Mouse (Mus musculus) intestine, embryonic 15.5 days (tissue): ENCODE results near the gene 2210016F16Rik. TPM values are rescaled to one million over a fixed set of nuclear protein-coding genes. Genes with fewer than 3 reads are reported as not detected.
"Not testable (repeated sequence)": the region's sequence is repeated elsewhere in the genome, so short reads cannot be mapped to it uniquely, and the experiment has no call there.

ENCODE experiments used
- ATAC-seq: fragments of 200-750 bp; cut with Nextera tagmentation; 2 replicates; pipeline ENCODE4 v1.8.0; 2017; ENCODE audit warnings: moderate TSS enrichment, moderate library complexity
- H3K27ac ChIP-seq: fragments of 300-500 bp; sonication (generic); 2 replicates; pipeline ENCODE4 v1.5.1; 2015; ENCODE audit warnings: mild to moderate bottlenecking, inconsistent platforms
- H3K27me3 ChIP-seq: fragments of 300-500 bp; sonication (generic); replicated peaks from 2 replicates; pipeline ENCODE4 v1.6.1; 2015; ENCODE audit warnings: inconsistent platforms
- H3K36me3 ChIP-seq: fragments of 300-500 bp; sonication (generic); 2 replicates; pipeline ENCODE4 v1.6.1; 2015; ENCODE audit warnings: inconsistent platforms
- H3K4me1 ChIP-seq: fragments of 300-500 bp; sonication (generic); replicated peaks from 2 replicates; pipeline ENCODE4 v1.6.1; 2015; ENCODE audit warnings: inconsistent platforms
- H3K4me2 ChIP-seq: fragments of 300-500 bp; sonication (generic); replicated peaks from 2 replicates; pipeline ENCODE4 v1.6.1; 2015; ENCODE audit warnings: mild to moderate bottlenecking, inconsistent platforms
- H3K4me3 ChIP-seq: fragments of 300-500 bp; sonication (generic); replicated peaks from 2 replicates; pipeline ENCODE4 v1.5.1; 2015; ENCODE audit warnings: inconsistent platforms
- H3K9ac ChIP-seq: fragments of 300-500 bp; sonication (generic); 2 replicates; pipeline ENCODE4 v1.6.1; 2015; ENCODE audit warnings: inconsistent platforms
- H3K9me3 ChIP-seq: fragments of 300-500 bp; sonication (generic); 2 replicates; pipeline ENCODE4 v1.6.1; 2016; ENCODE audit warnings: inconsistent platforms
- WGBS: fragments of 180-500 bp; shearing (Covaris S2); methylation state at CpG from one replicate; pipeline ENCODE4 v1.1.7; 2015; 5-methylcytosine and 5-hydroxymethylcytosine counted together
- polyA plus RNA-seq: library from polyadenylated mRNA; unstranded; fragments of >200 nt; fragmentation: Nextera tagmentation; extraction: Ambion mirVana; gene quantifications from 2 replicates; pipeline ENCODE4 v1.2.1, GENCODE M21; 2015

The 2210016F16Rik gene
- polyA plus RNA-seq, 1 experiment from 2014 or later = 42.1 TPM

GRCm38 (mm10) chr13:58367641-58368040 lies 17.4 kb downstream of the 2210016F16Rik start:
- H3K27ac ChIP-seq = no peak overlapping the region
- no peaks in the 10 kb centered on the region for H3K4me1 ChIP-seq
- no peak overlapping the region for H3K4me2 ChIP-seq
- H3K4me3 ChIP-seq = no peak overlapping the region
- H3K9me3 ChIP-seq = no peaks in the 10 kb centered on the region
- no peak for ATAC-seq
- 62% methylated on average over 1 of the region's 1 CpGs for WGBS
- no peaks in the 10 kb centered on the region for H3K27me3 ChIP-seq
- no peaks in the 10 kb centered on the region for H3K36me3 ChIP-seq
- no peak overlapping the region for H3K9ac ChIP-seq

GRCm38 (mm10) chr13:58366373-58366772 lies 18.7 kb downstream of the 2210016F16Rik start:
- H3K4me2 ChIP-seq = no peak overlapping the region
- H3K27ac ChIP-seq = no peak overlapping the region
- no peaks in the 10 kb centered on the region for H3K27me3 ChIP-seq
- no peak overlapping the region for H3K4me3 ChIP-seq
- ATAC-seq = no peak
- WGBS = 80% methylated on average over 3 of the region's 3 CpGs
- H3K4me1 ChIP-seq = no peaks in the 10 kb centered on the region
- H3K36me3 ChIP-seq = no peaks in the 10 kb centered on the region
- no peaks in the 10 kb centered on the region for H3K9me3 ChIP-seq
- H3K9ac ChIP-seq = no peak overlapping the region

DNA sequence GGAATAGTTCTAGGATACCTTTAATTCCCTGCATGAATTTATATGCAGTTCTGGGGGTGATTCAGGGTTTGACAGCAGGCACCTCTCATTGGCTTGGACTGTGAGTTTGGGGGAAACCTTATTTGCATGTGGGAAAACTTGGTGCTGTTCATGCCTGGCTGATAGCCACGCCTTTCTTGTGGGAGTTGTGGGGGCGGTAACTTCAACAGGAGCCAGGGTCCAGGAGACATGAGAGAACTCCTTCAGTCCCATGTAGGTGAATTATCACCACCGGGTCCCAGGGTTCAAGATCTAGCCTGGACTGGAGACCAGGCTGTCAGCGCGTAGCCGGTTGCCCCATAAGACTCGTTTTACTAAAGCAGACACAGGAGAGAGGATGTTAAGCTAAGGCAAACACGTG lies 19.8 kb downstream of the 2210016F16Rik start:
- H3K4me3 ChIP-seq, H3K27me3 ChIP-seq, H3K9me3 ChIP-seq, H3K4me2 ChIP-seq, H3K36me3 ChIP-seq, ATAC-seq, H3K4me1 ChIP-seq, H3K9ac ChIP-seq: not testable (repeated sequence)
- peak overlapping the region; percentile 40; the same call in 1 of the 2 replicates for H3K27ac ChIP-seq
- 81% methylated on average over 8 of the region's 8 CpGs for WGBS

GRCm38 (mm10) chr13:58364353-58365175 lies 20.5 kb downstream of the 2210016F16Rik start:
- Histone ChIP-seq H3K9ac (no peak overlapping the region), H3K27ac (peak overlapping the region; percentile 40; the same call in 1 of the 2 replicates), H3K9me3 (no peaks in the 10 kb centered on the region), H3K4me2 (no peak overlapping the region), H3K4me3 (no peak overlapping the region), H3K4me1 (no peaks in the 10 kb centered on the region), H3K36me3 (no peaks in the 10 kb centered on the region), H3K27me3 (no peaks in the 10 kb centered on the region)
- WGBS = 61% methylated on average over 8 of the region's 8 CpGs
- peak; percentile 82 for ATAC-seq

DNA sequence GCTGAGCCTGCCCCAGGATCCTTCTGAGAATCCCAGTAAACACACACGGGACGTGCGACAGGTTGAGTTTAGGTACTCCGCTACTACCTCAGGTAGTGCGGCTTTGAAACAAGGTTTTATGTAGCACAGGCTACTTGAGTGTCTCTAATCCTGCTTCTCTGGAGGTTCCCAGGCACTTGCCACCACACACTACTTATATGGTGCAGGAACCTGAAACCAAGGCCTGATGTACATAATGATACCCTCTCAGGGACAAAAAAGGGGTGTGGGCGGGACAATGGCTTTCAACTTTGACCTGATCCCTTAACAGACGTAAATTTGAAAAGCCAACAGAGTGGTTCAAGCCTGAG lies 25.7 kb downstream of the 2210016F16Rik start:
- H3K4me1 ChIP-seq = no peaks in the 10 kb centered on the region
- 4% methylated on average over 7 of the region's 7 CpGs for WGBS
- H3K4me2 ChIP-seq = peak overlapping the region; percentile 99
- ATAC-seq = no peak
- H3K9me3 ChIP-seq = no peaks in the 10 kb centered on the region
- peak overlapping the region; percentile 74 for H3K4me3 ChIP-seq
- no peak overlapping the region; the same call in 1 of the 2 replicates for H3K9ac ChIP-seq
- H3K36me3 ChIP-seq = no peaks in the 10 kb centered on the region
- peak overlapping the region; percentile 75 for H3K27ac ChIP-seq
- H3K27me3 ChIP-seq = no peaks in the 10 kb centered on the region

DNA sequence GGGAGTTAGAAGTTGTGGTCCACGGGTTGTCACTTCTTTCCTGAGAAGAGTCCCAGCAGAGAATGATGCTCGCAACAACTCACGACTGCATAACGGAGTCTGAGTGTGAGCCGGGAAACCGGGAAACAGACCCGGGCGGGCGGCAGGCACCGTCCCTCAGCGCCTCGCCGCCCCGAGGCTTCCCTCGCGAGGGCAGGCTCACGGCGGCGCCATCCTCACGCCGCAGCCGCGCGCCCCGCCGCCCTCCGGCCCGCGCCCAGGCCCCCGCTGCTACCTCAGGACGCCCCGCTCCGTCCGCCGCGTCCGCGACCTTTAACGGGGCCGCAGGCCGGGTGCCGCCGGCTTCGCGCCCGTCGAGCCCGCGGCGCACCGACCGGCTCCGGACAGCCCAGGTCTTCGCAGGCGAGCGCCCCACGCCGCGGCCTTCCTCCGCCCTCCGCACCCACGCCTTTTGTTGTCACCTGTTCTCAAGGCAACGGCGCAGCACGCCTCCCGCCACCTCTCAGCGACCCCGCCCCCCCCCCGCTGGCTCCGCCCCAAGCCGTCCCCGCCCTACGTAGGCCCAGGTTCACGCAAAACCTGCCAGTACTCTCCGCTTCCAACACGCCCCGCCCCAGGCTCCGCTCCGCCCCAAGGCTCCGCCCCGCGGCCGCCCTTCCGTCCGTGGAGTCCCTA lies 26.3 kb downstream of the 2210016F16Rik start, which contains the start of gene Kif27:
TSS of gene Kif27 (minus strand) at position 494 of the 675 bp plus-strand sequence.
- Histone ChIP-seq H3K4me1 (no peaks in the 10 kb centered on the region), H3K27me3 (no peaks in the 10 kb centered on the region), H3K4me2 (peak within 1 kb of the TSS; percentile 99), H3K36me3 (no peaks in the 10 kb centered on the region), H3K9ac (peak within 1 kb of the TSS; percentile 67), H3K27ac (peak within 1 kb of the TSS; percentile 75), H3K4me3 (peak within 1 kb of the TSS; percentile 74), H3K9me3 (no peaks in the 10 kb centered on the region)
- ATAC-seq = peak; percentile 99
- under 1% methylated on average over 85 of the region's 85 CpGs for WGBS

DNA sequence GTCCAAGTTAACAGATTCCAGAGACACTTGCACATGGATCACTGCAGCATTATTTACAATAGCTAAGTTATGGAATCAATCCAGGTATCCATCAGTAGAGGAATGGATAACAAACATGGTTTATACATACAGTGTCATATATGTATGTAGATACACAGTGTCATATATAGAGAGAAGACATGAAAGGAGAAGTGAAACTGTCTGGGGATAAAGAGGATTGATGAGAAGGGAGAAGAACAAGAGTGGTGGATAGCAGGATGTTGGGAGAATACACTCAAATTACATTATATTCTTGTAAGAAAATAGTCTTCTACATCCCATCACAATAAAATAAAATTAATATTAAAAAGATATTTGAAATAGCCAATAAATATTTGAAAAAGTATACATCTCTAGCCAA lies 32.0 kb downstream of the 2210016F16Rik start:
- H3K27me3 ChIP-seq = no peaks in the 10 kb centered on the region
- H3K36me3 ChIP-seq = no peaks in the 10 kb centered on the region
- H3K9ac ChIP-seq = no peak overlapping the region
- H3K9me3 ChIP-seq = no peaks in the 10 kb centered on the region
- H3K27ac ChIP-seq = no peak overlapping the region
- no peaks in the 10 kb centered on the region for H3K4me1 ChIP-seq
- no peak for ATAC-seq
- H3K4me3 ChIP-seq = no peak overlapping the region
- no peak overlapping the region for H3K4me2 ChIP-seq

GRCm38 (mm10) chr13:58350606-58351005 lies 34.4 kb downstream of the 2210016F16Rik start:
- no peak overlapping the region for H3K9ac ChIP-seq
- ATAC-seq = no peak
- H3K27me3 ChIP-seq = no peaks in the 10 kb centered on the region
- H3K27ac ChIP-seq = no peak overlapping the region
- no peaks in the 10 kb centered on the region for H3K4me1 ChIP-seq
- H3K9me3 ChIP-seq = no peaks in the 10 kb centered on the region
- H3K4me2 ChIP-seq = no peak overlapping the region
- no peak overlapping the region for H3K4me3 ChIP-seq
- no peaks in the 10 kb centered on the region for H3K36me3 ChIP-seq
- 47% methylated on average over 4 of the region's 4 CpGs for WGBS

- no peak overlapping the region for H3K27ac ChIP-seq
- no peak for ATAC-seq
- no peaks in the 10 kb centered on the region for H3K36me3 ChIP-seq
- no peak overlapping the region for H3K9ac ChIP-seq
- no peaks in the 10 kb centered on the region for H3K9me3 ChIP-seq
- no peaks in the 10 kb centered on the region for H3K4me1 ChIP-seq
- H3K4me3 ChIP-seq = no peak overlapping the region
- H3K4me2 ChIP-seq = no peak overlapping the region
- no peaks in the 10 kb centered on the region for H3K27me3 ChIP-seq
- 80% methylated on average over 9 of the region's 9 CpGs for WGBS
These were observed 40.5 kb downstream of the 2210016F16Rik start for GRCm38 (mm10) chr13:58344505-58344904.

DNA sequence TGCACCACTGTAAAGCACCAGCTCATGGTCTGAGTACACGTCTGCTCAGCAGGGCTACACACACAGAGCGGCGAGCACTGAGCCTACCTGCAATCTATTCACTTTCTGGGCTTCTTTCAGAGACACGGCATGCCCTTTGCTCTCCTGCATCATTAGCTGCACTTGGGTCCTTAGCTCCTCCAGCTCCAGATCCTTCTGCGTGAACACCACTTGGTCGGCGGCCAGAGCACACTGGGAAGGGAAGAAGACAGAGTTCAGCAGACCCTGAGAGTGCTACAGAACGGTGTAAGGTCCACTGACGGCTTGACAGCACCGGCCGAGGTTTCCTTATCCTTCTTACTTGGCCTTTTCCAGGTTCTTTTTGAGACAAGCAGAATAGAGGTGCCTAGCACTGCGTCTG lies 47.6 kb downstream of the 2210016F16Rik start:
- H3K27ac ChIP-seq = no peak overlapping the region
- H3K27me3 ChIP-seq = no peaks in the 10 kb centered on the region
- no peak for ATAC-seq
- no peak overlapping the region for H3K4me2 ChIP-seq
- H3K36me3 ChIP-seq = no peaks in the 10 kb centered on the region
- no peak overlapping the region for H3K4me3 ChIP-seq
- H3K9ac ChIP-seq = no peak overlapping the region
- 78% methylated on average over 12 of the region's 12 CpGs for WGBS
- no peaks in the 10 kb centered on the region for H3K4me1 ChIP-seq
- no peaks in the 10 kb centered on the region for H3K9me3 ChIP-seq

GRCm38 (mm10) chr13:58334116-58334515 lies 50.9 kb downstream of the 2210016F16Rik start:
- H3K4me3 ChIP-seq = no peak overlapping the region
- no peaks in the 10 kb centered on the region for H3K27me3 ChIP-seq
- H3K4me1 ChIP-seq = no peaks in the 10 kb centered on the region
- no peaks in the 10 kb centered on the region for H3K36me3 ChIP-seq
- ATAC-seq = no peak
- H3K9me3 ChIP-seq = no peaks in the 10 kb centered on the region
- no peak overlapping the region for H3K27ac ChIP-seq
- no peak overlapping the region for H3K4me2 ChIP-seq
- WGBS = 87% methylated on average over 5 of the region's 5 CpGs
- no peak overlapping the region for H3K9ac ChIP-seq
